Mouse (Mus musculus): ENCODE measurements around the gene Purb. TPM values are rescaled to one million over a fixed set of nuclear protein-coding genes. Genes with fewer than 3 reads are reported as not detected.
"Not testable (repeated sequence)": the region's sequence is repeated elsewhere in the genome, so short reads cannot be mapped to it uniquely, and the experiment has no call there.

The Purb gene
- total RNA-seq, 1 experiment from 2014 or later = 78.7 TPM

DNA sequence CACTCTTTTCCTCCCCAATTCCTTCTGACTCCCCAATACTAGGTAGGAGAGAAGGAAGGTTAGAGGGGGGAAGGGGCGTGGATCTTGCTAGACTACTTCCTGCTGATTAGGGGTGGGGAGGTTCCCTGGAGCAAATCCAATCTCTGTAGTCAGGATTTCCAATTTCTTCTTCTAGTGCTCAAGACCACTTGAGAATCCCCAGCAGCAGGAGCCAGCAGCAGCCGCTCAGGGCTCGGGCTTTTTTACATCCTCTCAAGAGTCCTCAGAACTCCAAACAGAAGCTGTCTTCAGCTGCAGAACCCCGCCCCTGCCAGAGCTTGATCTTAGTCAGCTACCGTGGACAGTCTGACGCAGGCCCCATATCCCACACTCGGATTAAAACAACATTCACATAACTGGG lies 11.8 kb upstream of the Purb start:
- no peak for ATAC-seq (replicated peaks; ENCODE audit: low read depth, poor library complexity, severe bottlenecking)

DNA sequence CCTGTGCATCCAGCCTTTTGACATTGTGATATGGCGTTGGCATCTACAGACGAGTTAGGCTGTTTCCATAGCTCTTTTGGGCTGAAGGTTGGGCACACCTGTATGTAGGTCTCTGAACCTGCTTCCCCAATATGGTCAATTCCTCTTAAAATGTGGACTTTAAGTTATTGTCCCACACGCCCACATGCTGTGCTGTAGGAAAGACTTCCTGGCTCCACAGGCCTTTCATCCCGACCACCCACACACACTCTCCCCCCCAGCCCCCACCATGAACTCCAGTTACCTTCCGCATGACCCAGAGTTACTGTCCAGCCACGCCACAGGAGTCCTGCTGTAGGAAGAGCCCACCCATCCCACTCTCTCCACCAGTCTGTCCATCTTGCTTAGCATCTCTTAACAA lies 11.2 kb upstream of the Purb start:
- no peak for ATAC-seq (replicated peaks; ENCODE audit: low read depth, poor library complexity, severe bottlenecking)

DNA sequence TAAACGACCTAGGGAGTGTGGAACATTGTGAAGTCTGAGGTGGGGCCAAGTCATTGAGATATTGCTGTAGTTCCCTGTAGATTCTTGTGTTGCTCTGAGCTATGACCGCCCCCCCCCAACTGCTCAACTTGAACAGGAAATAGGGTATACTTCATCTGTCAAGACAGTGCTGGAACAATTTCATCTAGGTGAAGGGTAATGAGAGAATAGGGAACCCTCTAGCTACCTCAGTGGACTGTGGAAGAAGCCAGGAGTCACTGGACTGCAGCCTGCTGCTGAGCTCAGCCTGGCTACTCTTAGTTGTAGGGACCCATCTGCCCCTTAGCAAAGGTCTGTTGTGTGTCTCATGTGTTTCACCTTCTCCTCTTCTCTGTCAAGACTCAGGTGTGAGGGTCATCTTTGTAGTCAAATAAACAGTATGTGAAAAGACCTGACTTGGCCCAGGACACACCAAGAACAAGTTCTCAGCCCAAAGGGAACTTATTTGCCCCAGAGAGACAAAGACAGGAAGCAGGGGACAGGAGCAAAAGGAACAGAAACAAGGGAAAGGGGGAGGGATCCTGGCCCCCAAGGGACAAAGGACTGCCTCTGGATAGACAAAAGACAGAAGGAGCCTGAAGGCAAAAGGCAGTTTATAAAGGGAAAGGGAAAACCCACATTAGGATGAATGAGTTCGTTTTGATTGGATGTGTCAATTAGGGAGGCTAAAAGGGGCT lies 8.7 kb upstream of the Purb start:
- ATAC-seq (replicated peaks; ENCODE audit: low read depth, poor library complexity, severe bottlenecking) = peak; percentile 39; the same call in 1 of the 2 replicates

DNA sequence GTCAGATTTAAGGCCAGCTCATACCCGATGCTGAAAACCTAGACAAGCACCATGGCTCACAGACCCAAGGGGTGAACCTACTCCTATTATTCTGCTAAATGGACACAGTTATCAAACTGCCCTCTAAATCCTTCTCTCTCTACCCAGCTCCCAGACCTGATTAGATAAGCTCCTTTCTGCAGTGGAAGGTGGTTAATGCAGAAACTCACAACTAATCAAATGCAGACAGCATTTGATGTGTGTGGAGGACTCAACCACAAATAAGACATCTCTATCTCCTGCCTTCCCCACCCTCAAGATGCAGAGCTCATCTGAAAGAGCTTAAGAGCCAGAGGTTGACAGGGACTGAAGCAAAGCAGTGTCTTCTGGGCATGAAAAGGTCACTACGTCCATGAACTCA lies 7.4 kb upstream of the Purb start:
- peak; percentile 16; the same call in 1 of the 2 replicates for ATAC-seq (replicated peaks; ENCODE audit: low read depth, poor library complexity, severe bottlenecking)

DNA sequence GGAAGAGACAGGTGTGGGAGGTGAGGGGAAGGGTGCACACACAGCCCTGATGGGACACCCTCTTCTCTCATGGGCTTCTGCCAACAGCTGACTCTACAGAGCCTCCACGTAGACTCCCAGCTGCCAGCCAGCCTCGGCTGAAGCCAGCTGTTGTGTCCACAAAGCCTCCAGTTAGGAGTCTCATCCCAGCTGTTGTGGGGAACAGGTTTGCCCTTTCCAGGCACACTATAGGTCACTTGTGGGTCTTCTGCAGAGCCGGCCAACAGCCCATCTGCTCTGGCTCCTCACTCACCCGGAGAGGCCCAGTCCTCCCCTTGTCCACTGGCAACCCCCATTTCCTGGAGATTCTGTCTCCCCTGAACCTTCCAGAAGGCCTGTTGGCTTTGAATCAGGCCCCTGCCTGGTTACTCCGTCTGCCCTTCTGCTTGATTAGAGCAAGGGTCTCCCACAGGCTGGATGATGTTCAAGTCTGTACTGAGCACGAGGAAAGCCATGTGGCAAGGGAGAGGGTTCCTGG lies 6.0 kb upstream of the Purb start:
- ATAC-seq (replicated peaks; ENCODE audit: low read depth, poor library complexity, severe bottlenecking) = no peak

DNA sequence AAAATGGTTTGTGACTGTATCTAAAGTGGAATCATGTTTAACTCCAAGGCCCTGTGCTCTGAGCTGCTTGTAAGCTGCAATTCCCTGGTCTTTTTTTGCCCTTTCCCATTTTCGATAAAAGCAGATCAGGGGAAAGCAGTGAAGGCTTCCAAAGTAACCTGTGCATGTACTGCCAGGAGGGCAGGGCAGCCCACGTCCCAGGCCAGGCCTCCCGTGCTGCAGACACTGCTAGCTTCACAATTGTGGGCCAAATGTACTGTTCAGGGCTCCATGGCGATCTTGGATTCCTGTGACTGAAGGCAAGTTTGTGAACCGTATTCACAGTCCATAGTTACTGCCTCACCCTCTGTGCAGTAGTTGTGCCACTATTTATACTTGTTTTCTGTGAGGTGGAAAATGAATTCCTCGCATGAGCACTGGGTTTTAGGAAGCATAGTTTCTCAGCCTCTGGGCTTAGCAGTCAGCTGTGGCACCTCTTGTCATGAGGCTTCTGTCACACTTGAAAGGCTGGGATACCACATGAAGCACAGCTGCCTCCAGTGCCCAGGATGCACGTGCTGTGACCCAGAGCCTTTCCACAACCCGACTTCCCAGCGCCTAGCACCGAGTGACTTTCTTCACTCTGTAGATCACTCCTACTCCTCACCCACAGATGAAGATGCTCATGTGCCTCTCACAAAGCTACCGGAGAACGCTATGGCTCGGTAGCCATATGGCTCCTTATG lies 5.1 kb upstream of the Purb start:
- ATAC-seq (replicated peaks; ENCODE audit: low read depth, poor library complexity, severe bottlenecking) = no peak

DNA sequence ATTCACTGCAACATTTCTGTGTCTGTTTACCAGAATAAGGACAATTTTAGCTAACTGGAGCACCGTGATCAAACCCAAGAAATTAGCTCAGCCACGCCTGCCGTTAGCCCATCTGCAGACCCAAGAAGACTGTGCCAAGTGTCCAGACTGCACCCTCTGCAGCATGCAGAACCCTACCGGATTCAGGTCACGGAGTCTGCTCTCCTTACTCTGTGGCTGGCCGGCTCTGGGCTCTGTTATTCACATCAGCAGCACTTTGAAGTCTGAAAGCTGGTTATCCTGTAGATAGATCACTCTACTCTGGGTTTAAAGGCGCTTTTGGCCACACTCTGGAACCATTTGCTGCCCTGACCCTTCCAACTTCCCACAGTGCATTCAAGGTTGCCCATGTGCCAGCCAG lies 4.5 kb upstream of the Purb start:
- no peak for ATAC-seq (replicated peaks; ENCODE audit: low read depth, poor library complexity, severe bottlenecking)

DNA sequence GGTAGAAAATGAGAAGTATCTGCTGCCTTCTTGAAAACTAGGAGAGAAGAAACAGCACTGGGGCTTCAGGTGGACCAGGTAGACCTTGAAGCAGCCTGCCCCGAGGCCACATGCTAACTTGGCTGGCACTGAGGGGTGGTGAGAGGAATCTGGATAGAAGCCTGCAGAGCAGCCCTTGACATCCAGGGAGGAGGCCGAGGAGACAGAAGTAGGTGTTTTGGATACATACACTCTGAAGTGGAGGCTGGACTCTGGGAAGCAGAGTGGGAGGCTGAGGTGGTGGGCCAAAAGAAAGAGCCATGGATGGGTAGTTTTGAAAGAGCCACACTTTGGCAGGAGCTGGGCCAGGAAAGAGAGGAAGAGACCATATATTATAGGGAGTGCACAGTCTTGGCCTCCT lies 3.5 kb upstream of the Purb start:
- no peak for ATAC-seq (replicated peaks; ENCODE audit: low read depth, poor library complexity, severe bottlenecking)

DNA sequence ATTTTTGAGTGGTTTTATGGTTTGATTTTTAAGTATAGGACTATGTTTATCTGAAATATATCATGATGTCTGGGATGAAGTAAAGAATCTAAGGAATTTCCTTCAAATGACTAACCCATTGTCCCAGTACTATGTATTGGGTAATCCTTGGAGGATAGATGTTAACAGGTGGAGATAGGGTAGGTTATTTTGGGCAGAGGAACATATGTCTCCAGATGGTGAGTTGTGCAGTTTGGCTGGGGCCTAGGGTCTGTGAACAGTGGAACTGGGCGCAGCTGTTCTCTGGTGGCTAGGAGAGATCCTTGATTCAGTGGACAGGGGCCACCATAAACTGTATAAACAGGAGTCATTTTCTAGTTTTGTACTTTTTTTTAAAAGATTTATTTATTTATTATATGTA lies 1.6 kb upstream of the Purb start:
- no peak for ATAC-seq (replicated peaks; ENCODE audit: low read depth, poor library complexity, severe bottlenecking)

DNA sequence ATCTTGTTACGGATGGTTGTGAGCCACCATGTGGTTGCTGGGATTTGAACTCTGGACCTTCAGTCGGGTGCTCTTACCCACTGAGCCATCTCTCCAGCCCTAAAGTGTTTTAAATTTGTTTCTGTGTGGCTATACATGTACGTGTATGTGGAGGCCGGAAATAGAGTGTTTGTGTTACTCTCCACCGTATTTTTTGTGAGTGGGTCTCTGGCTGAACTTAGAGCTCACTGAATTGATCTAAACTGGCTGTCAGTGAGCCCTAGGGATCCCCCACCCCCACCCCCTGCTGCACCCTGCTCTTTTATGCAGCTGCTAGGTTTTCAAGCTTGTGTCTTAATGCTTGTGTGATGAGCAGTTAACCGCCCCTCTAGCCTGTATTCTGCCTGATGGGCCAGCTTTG lies 1.2 kb upstream of the Purb start:
- no peak for ATAC-seq (replicated peaks; ENCODE audit: low read depth, poor library complexity, severe bottlenecking)

DNA sequence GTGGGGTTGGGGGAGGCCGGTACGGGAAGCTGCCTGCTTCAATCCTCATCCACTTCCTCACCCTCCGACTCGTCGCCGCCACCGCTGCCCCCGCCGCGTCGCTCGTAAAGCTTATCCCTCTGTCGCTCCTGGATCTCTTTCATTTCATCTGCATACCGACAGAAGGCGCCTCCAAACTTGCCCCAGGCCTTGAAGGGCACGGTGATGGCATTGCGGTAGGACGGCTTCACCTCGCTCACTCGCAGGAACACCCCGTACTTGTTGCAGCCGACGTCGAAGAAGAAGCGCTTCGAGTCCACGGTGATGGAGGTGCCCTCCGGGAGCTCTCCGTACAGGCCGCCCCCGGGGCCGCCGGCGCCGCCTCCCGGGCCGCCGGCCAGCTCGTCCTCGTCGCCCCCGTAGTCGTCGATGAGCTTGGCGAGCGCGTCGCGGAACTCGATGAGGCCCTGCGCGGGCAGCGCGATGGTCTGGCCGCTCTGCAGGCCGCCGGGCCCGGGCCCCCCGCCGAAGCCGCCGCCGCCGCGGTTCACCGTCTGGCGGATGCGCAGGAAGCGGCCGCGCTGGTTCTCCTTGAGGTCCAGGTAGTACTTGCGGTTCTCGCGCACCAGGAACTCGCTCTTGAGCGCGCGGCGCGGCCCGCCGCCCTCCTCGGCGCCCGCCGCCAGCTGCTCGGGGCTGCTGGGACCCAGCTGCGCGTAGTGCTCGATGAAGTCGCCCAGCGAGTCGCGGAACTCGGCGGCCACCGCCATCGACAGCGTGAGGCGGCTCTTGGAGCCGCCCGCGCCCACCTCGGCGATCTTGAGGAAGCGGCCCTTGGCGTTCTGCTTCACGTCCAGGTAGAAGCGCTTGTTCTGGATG lies 614 bp downstream of the Purb start:
- ATAC-seq (replicated peaks; ENCODE audit: low read depth, poor library complexity, severe bottlenecking) = peak; percentile 54

DNA sequence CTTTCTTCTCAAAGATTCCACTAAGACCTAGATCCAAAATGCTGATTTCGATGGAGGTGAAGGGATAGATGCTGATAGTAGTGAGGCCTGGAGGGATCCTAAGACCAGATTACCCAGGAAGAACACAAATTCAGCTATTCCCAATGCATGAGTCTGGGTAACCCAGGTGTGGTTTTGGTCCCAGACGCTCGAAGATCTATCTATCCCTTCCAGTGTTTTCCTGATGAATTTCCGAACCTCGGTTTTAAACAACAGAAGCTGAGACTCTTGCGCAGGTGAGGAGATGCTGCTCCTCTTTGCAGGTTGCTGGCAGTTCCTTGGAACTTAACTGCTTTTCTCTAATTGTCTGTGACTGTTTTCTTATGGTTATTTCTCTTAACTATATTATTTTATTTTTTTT lies 1.3 kb downstream of the Purb start:
- ATAC-seq (replicated peaks; ENCODE audit: low read depth, poor library complexity, severe bottlenecking) = no peak

DNA sequence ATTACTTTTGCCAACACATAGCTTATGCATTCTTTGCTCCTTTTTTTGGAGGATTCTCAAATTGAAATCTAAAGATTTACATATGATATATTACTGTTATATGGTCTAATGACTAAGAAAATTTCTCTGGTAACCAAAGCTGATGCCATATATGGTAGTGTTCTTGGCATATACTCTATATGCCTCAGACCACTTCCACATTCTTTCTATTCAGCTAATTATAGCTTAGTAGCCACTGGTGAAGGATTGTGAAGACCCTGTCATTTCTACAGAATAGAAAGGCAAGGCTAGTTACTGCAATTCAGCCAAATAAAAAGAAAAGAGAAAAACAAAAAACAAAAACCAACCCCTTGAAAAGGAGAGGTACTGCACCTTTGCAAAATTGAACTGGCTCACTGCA lies 3.6 kb downstream of the Purb start:
- peak; percentile 39; the same call in 1 of the 2 replicates for ATAC-seq (replicated peaks; ENCODE audit: low read depth, poor library complexity, severe bottlenecking)

DNA sequence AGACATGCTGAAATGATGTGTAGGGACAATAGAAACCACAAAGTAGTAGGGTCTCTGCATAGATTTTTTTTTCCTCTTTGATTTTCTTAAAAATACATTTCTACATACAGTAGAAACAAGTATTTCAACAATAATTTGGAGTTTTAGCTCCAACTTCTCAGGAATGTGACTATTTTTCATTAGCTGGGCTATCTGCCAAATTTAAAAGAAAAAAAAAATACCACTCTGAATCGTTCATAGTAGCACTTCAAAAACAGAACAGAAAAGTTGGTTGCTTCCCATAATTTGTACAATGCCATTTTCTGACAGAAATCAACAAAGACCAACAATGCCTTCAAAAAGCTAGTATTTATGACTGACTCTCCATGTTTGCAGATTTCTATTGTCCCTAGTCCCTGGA lies 4.2 kb downstream of the Purb start:
- no peak for ATAC-seq (replicated peaks; ENCODE audit: low read depth, poor library complexity, severe bottlenecking)

DNA sequence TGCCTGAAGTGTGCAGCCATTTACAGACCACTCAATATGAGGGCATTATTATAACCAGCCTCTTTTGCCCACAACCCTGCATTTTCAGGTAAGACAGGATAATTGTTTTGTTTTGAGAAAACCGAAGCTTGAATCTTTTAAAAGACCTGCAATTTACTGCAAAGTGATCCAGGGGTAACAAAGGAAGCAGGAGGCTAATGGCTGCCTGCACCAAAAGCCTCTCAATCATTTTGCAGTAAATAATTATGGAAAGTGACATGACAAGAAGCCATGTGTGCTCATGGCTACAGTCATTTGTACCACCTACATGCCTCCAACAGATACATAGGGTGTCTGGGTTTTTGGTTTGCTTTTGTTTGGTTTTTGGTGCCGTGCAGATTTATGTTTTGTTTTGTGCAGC lies 4.7 kb downstream of the Purb start:
- no peak for ATAC-seq (replicated peaks; ENCODE audit: low read depth, poor library complexity, severe bottlenecking)

DNA sequence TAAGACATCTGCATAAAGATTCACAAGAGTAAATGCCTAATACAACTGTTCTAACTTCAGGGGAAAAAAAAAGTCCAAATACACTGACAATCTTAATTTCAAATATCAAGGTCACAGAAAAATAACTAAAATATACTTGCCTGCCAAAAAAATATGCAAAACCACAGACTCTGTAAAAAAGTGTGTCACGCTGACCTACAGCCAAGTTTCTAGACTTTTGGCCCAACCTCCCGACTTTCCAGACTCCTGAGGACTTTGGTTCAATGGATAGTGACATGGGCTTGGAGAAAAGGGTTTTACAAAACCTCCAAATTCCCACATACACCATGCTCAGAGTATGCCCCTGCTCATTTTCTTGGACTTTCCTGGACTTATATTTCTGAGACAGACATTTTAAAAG lies 7.2 kb downstream of the Purb start:
- no peak for ATAC-seq (replicated peaks; ENCODE audit: low read depth, poor library complexity, severe bottlenecking)

DNA sequence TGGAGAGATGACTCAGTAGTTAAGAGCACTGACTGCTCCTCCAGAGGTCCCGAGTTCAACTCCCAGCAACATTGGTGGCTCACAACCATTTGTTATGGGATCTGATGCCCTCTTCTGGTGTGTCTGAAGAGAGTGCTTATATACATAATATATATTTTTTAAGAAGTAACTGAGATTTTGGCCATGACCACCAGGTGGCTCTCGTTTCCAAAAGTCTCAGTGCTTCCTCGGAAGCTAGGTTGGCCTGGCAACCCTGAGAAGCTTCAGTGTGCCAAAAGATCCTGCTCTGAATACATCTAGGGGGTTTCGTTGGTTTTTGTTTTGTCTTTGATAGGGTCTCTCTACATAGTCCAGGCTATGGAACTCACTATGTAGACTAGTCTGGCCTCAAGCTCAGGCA lies 10.6 kb downstream of the Purb start:
- peak; percentile 85 for ATAC-seq (replicated peaks; ENCODE audit: low read depth, poor library complexity, severe bottlenecking)

DNA sequence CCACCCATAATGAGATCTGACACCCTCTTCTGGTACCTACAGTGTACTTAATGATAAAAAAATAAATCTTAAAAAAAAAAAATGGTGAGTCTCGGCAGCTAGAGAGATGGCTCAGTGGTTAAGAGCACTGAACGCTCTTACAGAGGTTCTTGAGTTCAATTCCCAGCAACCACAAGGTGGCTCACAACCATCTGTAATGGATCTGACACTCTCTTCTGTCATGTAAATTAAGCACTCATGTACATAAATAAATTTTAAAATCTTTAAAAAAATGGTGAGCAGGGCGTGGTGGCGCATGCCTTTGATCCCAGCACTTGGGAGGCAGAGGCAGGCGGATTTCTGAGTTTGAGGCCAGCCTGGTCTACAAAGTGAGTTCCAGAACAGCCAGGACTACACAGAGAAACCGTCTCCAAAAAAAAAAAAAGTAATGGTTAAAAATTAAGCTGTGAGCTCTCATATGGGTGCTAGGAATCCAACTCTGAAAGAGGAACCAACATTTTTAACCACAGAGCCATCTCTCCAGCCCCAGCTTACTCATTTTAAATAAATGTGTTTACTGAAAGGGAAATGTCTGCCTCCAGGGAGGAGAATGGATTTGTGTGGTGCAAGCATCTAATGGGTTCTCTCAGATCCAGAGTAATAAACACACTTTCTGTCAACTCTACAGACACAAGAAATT lies 12.4 kb downstream of the Purb start:
- ATAC-seq (replicated peaks; ENCODE audit: low read depth, poor library complexity, severe bottlenecking) = peak; percentile 53

DNA sequence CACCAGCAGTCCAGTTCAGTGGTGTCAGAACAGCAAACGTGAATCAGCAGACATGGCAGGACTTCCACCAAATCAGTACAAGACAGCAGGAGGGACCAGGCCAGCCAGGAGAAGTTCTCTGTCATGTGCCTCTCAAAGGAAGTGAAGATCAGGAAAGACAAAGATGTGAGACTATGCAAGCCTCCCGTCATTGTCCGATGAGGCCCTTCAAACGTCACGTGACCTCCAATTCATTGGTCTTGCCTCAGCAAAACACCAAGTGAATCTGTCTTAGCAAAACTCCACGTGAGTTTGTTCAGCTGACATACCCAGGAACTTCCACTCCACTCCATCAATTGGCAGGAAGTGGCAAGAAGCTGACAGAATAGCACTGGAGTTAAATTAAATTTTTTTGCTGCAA lies 19.6 kb downstream of the Purb start:
- ATAC-seq (replicated peaks; ENCODE audit: low read depth, poor library complexity, severe bottlenecking) = no peak

DNA sequence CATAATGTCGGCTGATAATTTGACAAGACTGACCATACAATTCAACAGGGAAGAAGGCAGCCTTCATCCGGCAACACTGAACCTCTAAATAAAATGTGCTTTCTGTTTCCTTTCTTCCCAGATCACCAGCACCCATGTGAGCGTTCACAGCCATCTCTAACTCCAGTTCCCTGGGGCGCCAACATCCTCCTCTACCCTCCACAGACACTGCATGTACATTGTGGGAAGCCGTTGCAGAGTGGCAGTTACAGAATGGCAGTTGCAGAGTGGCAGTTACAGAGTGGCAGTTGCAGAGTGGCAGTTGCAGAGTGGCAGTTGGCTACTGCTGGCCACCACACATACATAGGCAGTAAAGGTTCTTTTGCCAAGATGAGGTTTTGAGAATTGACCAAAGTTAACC lies 27.6 kb downstream of the Purb start:
- ATAC-seq (replicated peaks; ENCODE audit: low read depth, poor library complexity, severe bottlenecking) = not testable (repeated sequence)
